Mouse (Mus musculus): ENCODE data around the gene Chat. TPM values are rescaled to one million over a fixed set of nuclear protein-coding genes. Genes with fewer than 3 reads are reported as not detected.

Chat gene
- polyA plus RNA-seq, 1 experiment: not detected

DNA sequence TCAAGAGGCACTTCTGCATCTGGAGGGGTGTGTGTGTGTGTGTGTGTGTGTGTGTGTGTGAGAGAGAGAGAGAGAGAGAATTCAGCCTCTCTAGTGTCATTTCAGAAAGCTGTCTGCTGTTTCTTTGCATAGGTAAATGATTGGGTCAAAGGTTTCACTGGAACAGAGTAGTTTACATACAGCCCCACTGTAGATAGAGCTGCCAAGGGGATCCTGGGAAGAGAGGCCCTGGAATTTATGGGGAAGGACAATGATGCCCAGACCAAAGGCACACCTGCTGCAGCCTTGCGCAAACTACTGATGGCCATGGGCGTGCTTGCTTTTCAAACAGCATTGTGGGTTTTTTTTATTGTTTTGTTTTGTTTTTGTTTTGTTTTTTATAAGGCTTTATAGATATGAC is 93.3 kb downstream of the Chat start:
- Histone ChIP-seq H3K27me3 (ENCODE audit: control insufficient read depth, insufficient read depth, insufficient read length) (peaks cover 29% of the 10 kb centered on the region), H3ac (ENCODE audit: control insufficient read depth, insufficient read length) (no peak overlapping the region), H3K36me3 (ENCODE audit: control insufficient read depth, insufficient read depth) (no peaks in the 10 kb centered on the region), H3K4me3 (no peak overlapping the region), H3K4me2 (ENCODE audit: low read depth) (no peak overlapping the region), H3K79me2 (ENCODE audit: control insufficient read depth, insufficient read depth) (no peaks in the 10 kb centered on the region)
- TF ChIP-seq POLR2AphosphoS2 (IDR thresholded peaks at IDR 0.05; ENCODE audit: insufficient read length, low read depth) (no peak), POLR2A (IDR thresholded peaks at IDR 0.05; ENCODE audit: insufficient read length, low read depth) (no peak), E2F4 (IDR thresholded peaks at IDR 0.05; ENCODE audit: insufficient read depth) (no peak), TCF3 (IDR thresholded peaks at IDR 0.05; ENCODE audit: insufficient read length, low read depth) (no peak), MYOG (IDR thresholded peaks at IDR 0.05; ENCODE audit: control insufficient read depth in 1 of 3, insufficient read depth in 1 of 3, insufficient read length in 2 of 3, low read depth in 2 of 3) (no peak), SRF (IDR thresholded peaks at IDR 0.05; ENCODE audit: control insufficient read depth, insufficient read length, low read depth) (no peak), REST (IDR thresholded peaks at IDR 0.05; ENCODE audit: insufficient read depth, insufficient read length) (no peak), MAX (IDR thresholded peaks at IDR 0.05; ENCODE audit: low read depth) (no peak), CEBPB (IDR thresholded peaks at IDR 0.05; ENCODE audit: insufficient read depth, poor library complexity, severe bottlenecking) (no peak), MYOD1 (IDR thresholded peaks at IDR 0.05; ENCODE audit: control insufficient read depth in 1 of 3, insufficient read length in 2 of 3, low read depth in 2 of 3) (no peak), USF1 (IDR thresholded peaks at IDR 0.05; ENCODE audit: low read depth) (no peak), TCF12 (IDR thresholded peaks at IDR 0.05; ENCODE audit: insufficient read depth, poor library complexity, severe bottlenecking) (no peak)

DNA sequence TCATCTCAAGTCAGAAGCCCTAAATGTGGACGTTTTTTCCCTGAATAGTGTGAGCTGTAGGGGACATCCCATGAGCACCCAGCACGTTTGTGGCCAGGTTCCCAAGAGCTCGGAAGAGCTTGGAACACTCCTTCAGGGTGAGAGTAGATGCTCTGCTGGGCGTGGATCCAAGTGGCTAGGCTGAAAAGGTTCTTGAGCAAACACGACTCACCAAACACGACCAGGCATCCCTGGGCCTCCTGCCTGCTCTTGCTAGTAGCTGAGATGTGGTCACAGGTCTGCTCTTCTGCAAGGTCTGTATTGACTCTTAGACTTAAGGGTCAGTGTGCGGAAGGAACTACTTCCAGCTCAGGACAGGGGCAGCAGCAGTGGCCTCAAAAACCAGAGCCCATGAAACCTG is 96.0 kb downstream of the Chat start:
- no peak overlapping the region for H3K4me2 ChIP-seq (ENCODE audit: low read depth)
- TF ChIP-seq E2F4 (IDR thresholded peaks at IDR 0.05; ENCODE audit: insufficient read depth) (no peak), USF1 (IDR thresholded peaks at IDR 0.05; ENCODE audit: low read depth) (no peak), REST (IDR thresholded peaks at IDR 0.05; ENCODE audit: insufficient read depth, insufficient read length) (no peak), TCF3 (IDR thresholded peaks at IDR 0.05; ENCODE audit: insufficient read length, low read depth) (no peak)
- H3K36me3 ChIP-seq (ENCODE audit: control insufficient read depth, insufficient read depth): no peaks in the 10 kb centered on the region
- no peaks in the 10 kb centered on the region for H3K79me2 ChIP-seq (ENCODE audit: control insufficient read depth, insufficient read depth)
- H3ac ChIP-seq (ENCODE audit: control insufficient read depth, insufficient read length): no peak overlapping the region
- peaks cover 17% of the 10 kb centered on the region for H3K27me3 ChIP-seq (ENCODE audit: control insufficient read depth, insufficient read depth, insufficient read length)
- H3K4me3 ChIP-seq: no peak overlapping the region

DNA sequence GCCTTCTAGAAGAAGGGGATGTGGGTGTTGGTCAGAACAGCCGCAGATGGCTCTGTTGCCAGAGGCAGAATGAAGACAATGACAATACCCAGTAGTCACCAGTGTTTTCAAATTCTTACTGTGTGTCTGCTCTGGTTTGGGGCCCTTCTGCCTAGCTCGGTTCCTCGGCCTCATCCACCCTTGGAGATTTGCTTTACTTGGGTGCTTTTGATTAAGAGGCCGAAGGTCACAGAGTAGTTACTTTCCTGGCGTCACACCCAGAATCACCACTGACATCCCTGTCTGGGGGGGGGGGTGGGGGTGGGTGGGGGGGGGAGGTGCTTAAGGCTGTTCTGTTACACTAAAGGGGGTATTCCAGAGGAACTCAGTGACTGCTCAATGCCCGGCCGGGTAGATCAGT is 101.4 kb downstream of the Chat start:
- Histone ChIP-seq H3K4me2 (ENCODE audit: low read depth) (no peak overlapping the region), H3K79me2 (ENCODE audit: control insufficient read depth, insufficient read depth) (no peaks in the 10 kb centered on the region)

More for the DNA sequence above, 101.4 kb downstream of the Chat start:
- Histone ChIP-seq H3K36me3 (ENCODE audit: control insufficient read depth, insufficient read depth) (no peaks in the 10 kb centered on the region), H3K4me3 (no peak overlapping the region), H3K27me3 (ENCODE audit: control insufficient read depth, insufficient read depth, insufficient read length) (peaks cover 5% of the 10 kb centered on the region), H3ac (ENCODE audit: control insufficient read depth, insufficient read length) (no peak overlapping the region)
- no peak for TF ChIP-seq CEBPB (IDR thresholded peaks at IDR 0.05; ENCODE audit: insufficient read depth, poor library complexity, severe bottlenecking)
- TF ChIP-seq POLR2AphosphoS2 (IDR thresholded peaks at IDR 0.05; ENCODE audit: insufficient read length, low read depth): no peak
- TF ChIP-seq TCF3 (IDR thresholded peaks at IDR 0.05; ENCODE audit: insufficient read length, low read depth): no peak
- TF ChIP-seq E2F4 (IDR thresholded peaks at IDR 0.05; ENCODE audit: insufficient read depth): no peak
- TF ChIP-seq REST (IDR thresholded peaks at IDR 0.05; ENCODE audit: insufficient read depth, insufficient read length): no peak
- no peak for TF ChIP-seq SRF (IDR thresholded peaks at IDR 0.05; ENCODE audit: control insufficient read depth, insufficient read length, low read depth)
- TF ChIP-seq POLR2A (IDR thresholded peaks at IDR 0.05; ENCODE audit: insufficient read length, low read depth): no peak
- no peak for TF ChIP-seq TCF12 (IDR thresholded peaks at IDR 0.05; ENCODE audit: insufficient read depth, poor library complexity, severe bottlenecking)
- TF ChIP-seq MYOD1 (IDR thresholded peaks at IDR 0.05; ENCODE audit: control insufficient read depth in 1 of 3, insufficient read length in 2 of 3, low read depth in 2 of 3): no peak
- TF ChIP-seq MYOG (IDR thresholded peaks at IDR 0.05; ENCODE audit: control insufficient read depth in 1 of 3, insufficient read depth in 1 of 3, insufficient read length in 2 of 3, low read depth in 2 of 3): no peak
- TF ChIP-seq USF1 (IDR thresholded peaks at IDR 0.05; ENCODE audit: low read depth): no peak
- no peak for TF ChIP-seq MAX (IDR thresholded peaks at IDR 0.05; ENCODE audit: low read depth)

Other genes starting within 250 kb of the Chat start
- 3.7 TPM for gene Ogdhl, start 144.0 kb downstream of the Chat start, polyA plus RNA-seq (2012; fragmentation: generic; extraction: Trizol)
- gene 1700024G13Rik, start 77.6 kb downstream of the Chat start, polyA plus RNA-seq (2012; fragmentation: generic; extraction: Trizol): not detected
- gene Slc18a3, start 1.1 kb downstream of the Chat start, polyA plus RNA-seq (2012; fragmentation: generic; extraction: Trizol): not detected
- gene Ercc6, start 47.5 kb upstream of the Chat start, polyA plus RNA-seq (2012; fragmentation: generic; extraction: Trizol): 2.1 TPM
- not detected for gene Prrxl1, start 133.4 kb upstream of the Chat start, polyA plus RNA-seq (2012; fragmentation: generic; extraction: Trizol)
- gene 3425401B19Rik, start 219.3 kb upstream of the Chat start, polyA plus RNA-seq (2012; fragmentation: generic; extraction: Trizol): 2.7 TPM

Measured in myocyte (in vitro differentiated cells).